Mouse (Mus musculus): Measurements from ENCODE around the gene Uba7. TPM values are rescaled to one million over a fixed set of nuclear protein-coding genes. Genes with fewer than 3 reads are reported as not detected.

Gene Uba7
- polyA plus RNA-seq, 1 experiment = 91.5 TPM

GRCm38 (mm10) chr9:107974491-107975171 lies 674 bp upstream of the Uba7 start:
- peaks cover 99% of the 10 kb centered on the region for H3K4me1 ChIP-seq
- peaks cover 58% of the 10 kb centered on the region for H3K36me3 ChIP-seq (replicated peaks; ENCODE audit: low read length)
- H3K27me3 ChIP-seq (replicated peaks) = no peaks in the 10 kb centered on the region
- H3K4me3 ChIP-seq (replicated peaks) = peak overlapping the region; percentile 98
- TF ChIP-seq FLI1 (IDR thresholded peaks at IDR 0.05; ENCODE audit: low read length) = no peak
- TF ChIP-seq GATA1 (IDR thresholded peaks at IDR 0.05; ENCODE audit: borderline replicate concordance, low read length) = no peak
- no peaks in the 10 kb centered on the region for H3K9me3 ChIP-seq

DNA sequence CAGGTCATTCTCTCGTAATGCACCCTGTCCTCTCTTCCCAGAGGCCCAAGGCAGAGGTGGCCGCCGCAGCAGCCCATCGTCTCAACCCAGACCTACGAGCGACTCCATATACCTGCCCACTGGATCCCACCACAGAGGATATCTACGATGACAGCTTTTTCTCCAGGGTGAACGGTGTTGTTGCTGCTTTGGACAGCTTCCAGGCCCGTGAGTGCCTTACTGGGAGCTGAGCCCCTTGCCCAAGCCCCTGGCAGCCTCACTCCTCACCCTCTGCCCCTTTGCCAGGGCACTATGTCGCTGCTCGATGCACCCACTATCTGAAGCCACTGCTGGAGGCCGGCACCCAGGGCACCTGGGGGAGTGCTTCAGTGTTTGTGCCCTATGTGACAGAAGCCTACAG lies 3.5 kb downstream of the Uba7 start:
- H3K27me3 ChIP-seq (replicated peaks) = no peaks in the 10 kb centered on the region
- peak overlapping the region; percentile 98 for H3K4me3 ChIP-seq (replicated peaks)
- H3K9me3 ChIP-seq = no peaks in the 10 kb centered on the region
- TF ChIP-seq GATA1 (IDR thresholded peaks at IDR 0.05; ENCODE audit: borderline replicate concordance, low read length) (no peak), FLI1 (IDR thresholded peaks at IDR 0.05; ENCODE audit: low read length) (no peak)
- peaks cover 83% of the 10 kb centered on the region for H3K36me3 ChIP-seq (replicated peaks; ENCODE audit: low read length)
- peaks cover 99% of the 10 kb centered on the region for H3K4me1 ChIP-seq

DNA sequence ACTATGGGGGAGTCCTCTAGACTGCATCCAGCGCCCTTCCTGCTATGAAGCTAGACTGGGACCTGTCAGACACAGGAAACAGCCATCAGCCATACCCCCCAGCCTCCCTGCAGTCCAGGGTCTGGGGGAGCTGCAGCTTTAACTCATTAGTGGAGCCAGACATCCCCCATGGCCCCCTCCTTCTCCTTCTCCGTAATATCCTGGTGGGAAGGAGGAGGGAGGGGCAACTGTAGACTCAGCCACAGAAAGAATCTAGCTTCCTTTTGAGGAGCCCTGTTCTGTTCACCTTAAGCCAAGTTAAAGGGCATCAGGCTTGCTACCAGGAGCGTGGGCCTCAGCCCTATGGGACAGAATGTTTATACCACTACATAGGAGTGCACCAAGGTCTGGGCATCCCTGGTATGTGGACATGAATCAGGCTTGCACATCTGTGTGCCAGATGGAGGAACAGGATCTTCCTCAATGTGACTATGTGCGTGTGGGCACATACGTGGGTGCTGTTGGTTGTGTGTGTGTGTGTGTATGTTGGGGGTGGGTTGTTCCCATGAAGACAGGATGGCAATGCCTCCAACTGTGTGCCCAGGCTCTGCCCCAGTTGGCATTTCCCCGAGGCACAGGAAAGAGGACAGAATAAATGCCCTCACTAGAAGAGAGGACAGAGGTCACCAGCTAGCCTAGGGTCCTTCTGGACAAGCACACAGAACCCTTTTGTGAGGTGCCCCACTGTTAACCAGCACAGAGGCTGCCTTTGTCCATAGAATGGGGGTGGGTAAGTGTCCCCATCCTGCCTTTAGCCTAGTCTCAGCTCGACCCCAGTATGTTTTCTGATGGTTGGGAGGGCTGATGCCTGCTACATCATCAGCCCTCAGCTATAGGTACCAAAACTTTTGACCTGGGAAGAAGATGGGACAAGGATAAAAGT lies 6.6 kb downstream of the Uba7 start:
- no peak for TF ChIP-seq GATA1 (IDR thresholded peaks at IDR 0.05; ENCODE audit: borderline replicate concordance, low read length)
- TF ChIP-seq FLI1 (IDR thresholded peaks at IDR 0.05; ENCODE audit: low read length) = no peak
- Histone ChIP-seq H3K4me3 (replicated peaks) (peak overlapping the region; percentile 99), H3K4me1 (peaks cover 86% of the 10 kb centered on the region), H3K27me3 (replicated peaks) (no peaks in the 10 kb centered on the region), H3K36me3 (replicated peaks; ENCODE audit: low read length) (peaks cover 86% of the 10 kb centered on the region), H3K9me3 (no peaks in the 10 kb centered on the region)

- peak within 1 kb of the TSS; percentile 99 for H3K4me3 ChIP-seq (replicated peaks)
- H3K36me3 ChIP-seq (replicated peaks; ENCODE audit: low read length) = peaks cover 78% of the 10 kb centered on the region
- H3K4me1 ChIP-seq = peaks cover 86% of the 10 kb centered on the region
- TF ChIP-seq FLI1 (IDR thresholded peaks at IDR 0.05; ENCODE audit: low read length) (peak; percentile 99), GATA1 (IDR thresholded peaks at IDR 0.05; ENCODE audit: borderline replicate concordance, low read length) (peak; percentile 97)
- H3K9me3 ChIP-seq = no peaks in the 10 kb centered on the region
- no peaks in the 10 kb centered on the region for H3K27me3 ChIP-seq (replicated peaks)
Measured at GRCm38 (mm10) chr9:107982681-107983346, 7.5 kb downstream of the Uba7 start, which contains the start of gene Gm20661. Gene Gm20661, plus strand, starts transcription at chr9:107983058.

DNA sequence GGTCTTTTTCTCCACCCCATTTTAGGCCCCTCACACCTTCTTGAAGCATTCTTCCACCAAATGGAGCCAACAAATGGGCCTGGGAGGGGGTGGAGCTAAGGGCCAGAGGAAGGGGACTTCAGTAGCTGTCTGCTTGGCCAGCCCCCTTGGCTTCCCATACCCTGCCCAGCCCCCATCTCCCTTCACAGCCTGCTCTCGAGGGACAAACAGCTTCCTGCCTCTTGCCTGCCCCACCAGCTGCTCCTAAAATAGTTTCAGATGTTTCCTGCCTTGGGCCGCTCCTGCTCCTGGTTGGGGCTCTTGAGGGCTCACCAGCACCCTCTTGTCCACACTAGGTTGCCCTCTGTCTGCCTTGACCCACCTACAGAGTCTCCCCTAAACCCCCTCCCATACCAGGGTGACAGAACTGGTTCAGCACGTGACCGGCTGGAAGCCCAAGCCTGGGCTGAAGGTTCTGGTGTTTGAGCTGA lies 8.2 kb downstream of the Uba7 start:
- no peaks in the 10 kb centered on the region for H3K27me3 ChIP-seq (replicated peaks)
- H3K36me3 ChIP-seq (replicated peaks; ENCODE audit: low read length) = peaks cover 71% of the 10 kb centered on the region

GRCm38 (mm10) chr9:107984052-107984753 lies 8.9 kb downstream of the Uba7 start:
- no peaks in the 10 kb centered on the region for H3K27me3 ChIP-seq (replicated peaks)
- H3K9me3 ChIP-seq = no peaks in the 10 kb centered on the region
- TF ChIP-seq GATA1 (IDR thresholded peaks at IDR 0.05; ENCODE audit: borderline replicate concordance, low read length) (no peak), FLI1 (IDR thresholded peaks at IDR 0.05; ENCODE audit: low read length) (no peak)
- peak overlapping the region; percentile 99 for H3K4me3 ChIP-seq (replicated peaks)
- H3K36me3 ChIP-seq (replicated peaks; ENCODE audit: low read length) = peaks cover 64% of the 10 kb centered on the region
- peaks cover 81% of the 10 kb centered on the region for H3K4me1 ChIP-seq

More for the DNA sequence above, 8.2 kb downstream of the Uba7 start:
- TF ChIP-seq FLI1 (IDR thresholded peaks at IDR 0.05; ENCODE audit: low read length) (0 out of 2 replicates have a peak, but pooled peaks have one; percentile 13), GATA1 (IDR thresholded peaks at IDR 0.05; ENCODE audit: borderline replicate concordance, low read length) (no peak)
- Histone ChIP-seq H3K9me3 (no peaks in the 10 kb centered on the region), H3K4me3 (replicated peaks) (peak overlapping the region; percentile 99), H3K4me1 (peaks cover 86% of the 10 kb centered on the region)

DNA sequence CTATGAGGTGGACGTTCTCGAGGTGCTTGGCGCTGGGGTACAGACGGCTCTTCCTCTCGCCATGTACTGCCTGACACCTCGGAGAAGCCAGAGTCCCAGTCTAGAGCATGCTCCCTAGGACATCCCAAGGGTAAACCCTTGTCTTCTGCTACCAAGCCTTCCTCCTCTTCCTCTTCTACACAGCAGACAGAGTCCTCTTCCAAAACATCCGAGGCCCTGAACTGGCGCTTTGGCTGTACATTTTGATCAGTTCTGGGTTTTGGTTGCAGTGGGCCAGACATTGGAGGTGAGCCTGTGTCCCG lies 9.4 kb downstream of the Uba7 start:
- H3K36me3 ChIP-seq (replicated peaks; ENCODE audit: low read length) = peaks cover 59% of the 10 kb centered on the region
- H3K4me3 ChIP-seq (replicated peaks) = peak overlapping the region; percentile 99
- peaks cover 79% of the 10 kb centered on the region for H3K4me1 ChIP-seq
- no peaks in the 10 kb centered on the region for H3K27me3 ChIP-seq (replicated peaks)
- H3K9me3 ChIP-seq = no peaks in the 10 kb centered on the region
- TF ChIP-seq FLI1 (IDR thresholded peaks at IDR 0.05; ENCODE audit: low read length) = no peak

DNA sequence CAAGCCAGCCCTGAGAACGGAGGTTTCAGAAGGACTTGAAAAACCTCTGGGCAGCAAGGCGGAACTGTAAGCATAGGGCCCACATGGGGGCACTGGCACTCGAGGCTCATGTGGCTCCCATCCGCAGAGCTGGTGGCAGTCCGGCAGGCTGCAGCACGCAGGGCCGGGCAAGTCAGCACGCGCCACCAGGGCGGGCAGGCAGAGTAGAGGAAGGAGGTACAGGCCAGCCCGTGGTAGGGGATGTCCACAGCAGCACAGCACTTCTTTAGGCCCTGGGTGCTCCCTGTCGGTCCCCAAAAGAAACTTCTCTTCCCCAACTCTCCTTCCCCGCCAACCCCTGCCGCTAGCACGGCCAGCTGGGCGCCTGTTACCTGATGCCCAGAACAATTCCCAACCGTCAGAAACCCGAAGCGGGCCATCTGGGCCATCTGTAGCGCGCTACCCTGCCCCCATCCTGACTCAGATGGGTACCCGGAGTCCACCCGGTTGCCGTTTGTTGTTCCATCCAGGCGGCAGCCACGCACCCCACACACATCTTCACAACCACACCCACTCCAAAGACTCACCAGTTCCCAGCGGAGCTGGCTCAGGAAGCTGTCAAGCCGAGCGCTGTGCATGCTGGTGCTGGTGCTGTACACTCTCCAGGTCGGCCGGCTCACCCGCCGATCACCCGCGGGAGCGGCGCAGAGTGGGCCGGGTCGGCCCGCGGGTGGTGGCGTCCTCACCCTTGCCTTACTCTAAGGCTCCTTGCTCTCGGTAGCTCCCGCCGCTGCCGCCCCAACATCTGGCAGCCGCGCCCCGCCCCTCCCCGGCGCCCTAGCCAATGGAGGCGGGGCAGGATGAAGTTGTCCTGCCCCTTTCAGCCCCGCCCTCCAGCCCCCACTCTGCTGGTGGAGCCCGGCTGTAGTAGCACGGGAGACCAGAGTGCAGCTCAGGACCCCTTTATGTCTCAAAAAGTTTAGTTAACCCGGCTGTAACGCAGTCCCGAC lies 10.1 kb downstream of the Uba7 start, which contains the start of gene Inka1:
Inka1 (minus strand) TSS at position 749 of the 989 bp plus-strand sequence.
- H3K4me1 ChIP-seq = peaks cover 79% of the 10 kb centered on the region
- H3K9me3 ChIP-seq = no peaks in the 10 kb centered on the region
- H3K4me3 ChIP-seq (replicated peaks) = peak within 1 kb of the TSS; percentile 99
- TF ChIP-seq FLI1 (IDR thresholded peaks at IDR 0.05; ENCODE audit: low read length) (no peak), GATA1 (IDR thresholded peaks at IDR 0.05; ENCODE audit: borderline replicate concordance, low read length) (no peak)
- peaks cover 52% of the 10 kb centered on the region for H3K36me3 ChIP-seq (replicated peaks; ENCODE audit: low read length)
- H3K27me3 ChIP-seq (replicated peaks) = no peaks in the 10 kb centered on the region
